Mouse (Mus musculus) erythroblast, embryonic 14.5 days (primary cell): ENCODE data around the gene Rab24. TPM values are rescaled to one million over a fixed set of nuclear protein-coding genes. Genes with fewer than 3 reads are reported as not detected.

Experiments used
- H3K27me3 ChIP-seq: 2 replicates; pipeline ENCODE4 v1.6.1; 2012; ENCODE audit warnings: inconsistent platforms; ENCODE audit not compliant: control insufficient read depth
- H3K36me3 ChIP-seq: 2 replicates; pipeline ENCODE4 v1.6.1; 2012; ENCODE audit warnings: mild to moderate bottlenecking, inconsistent platforms; ENCODE audit not compliant: control insufficient read depth
- H3K4me1 ChIP-seq: 2 replicates; pipeline ENCODE4 v1.6.1; 2012; ENCODE audit warnings: inconsistent platforms; ENCODE audit not compliant: control insufficient read depth
- H3K4me3 ChIP-seq: replicated peaks from 2 replicates; pipeline ENCODE3; 2012; ENCODE audit warnings: moderate library complexity, mild to moderate bottlenecking, inconsistent platforms
- H3K9me3 ChIP-seq: 2 replicates; pipeline ENCODE4 v1.6.1; 2012; ENCODE audit warnings: low read length, inconsistent platforms, mixed read lengths; ENCODE audit not compliant: control insufficient read depth
- GATA1 ChIP-seq: IDR thresholded peaks from 2 replicates; pipeline ENCODE4 v1.6.1; 2012; ENCODE audit warnings: low read length, inconsistent platforms, mixed read lengths
- TAL1 ChIP-seq: IDR thresholded peaks from 3 replicates; pipeline ENCODE4 v1.6.1; 2012; ENCODE audit warnings: low read length, inconsistent platforms, mixed read lengths
- polyA plus RNA-seq: library from polyadenylated mRNA; stranded (reverse); fragments of >175 nt; gene quantifications from 2 replicates; pipeline ENCODE4 v1.2.3, GENCODE M21; 2012

Rab24 gene
- polyA plus RNA-seq, 1 experiment = 11.5 TPM

DNA sequence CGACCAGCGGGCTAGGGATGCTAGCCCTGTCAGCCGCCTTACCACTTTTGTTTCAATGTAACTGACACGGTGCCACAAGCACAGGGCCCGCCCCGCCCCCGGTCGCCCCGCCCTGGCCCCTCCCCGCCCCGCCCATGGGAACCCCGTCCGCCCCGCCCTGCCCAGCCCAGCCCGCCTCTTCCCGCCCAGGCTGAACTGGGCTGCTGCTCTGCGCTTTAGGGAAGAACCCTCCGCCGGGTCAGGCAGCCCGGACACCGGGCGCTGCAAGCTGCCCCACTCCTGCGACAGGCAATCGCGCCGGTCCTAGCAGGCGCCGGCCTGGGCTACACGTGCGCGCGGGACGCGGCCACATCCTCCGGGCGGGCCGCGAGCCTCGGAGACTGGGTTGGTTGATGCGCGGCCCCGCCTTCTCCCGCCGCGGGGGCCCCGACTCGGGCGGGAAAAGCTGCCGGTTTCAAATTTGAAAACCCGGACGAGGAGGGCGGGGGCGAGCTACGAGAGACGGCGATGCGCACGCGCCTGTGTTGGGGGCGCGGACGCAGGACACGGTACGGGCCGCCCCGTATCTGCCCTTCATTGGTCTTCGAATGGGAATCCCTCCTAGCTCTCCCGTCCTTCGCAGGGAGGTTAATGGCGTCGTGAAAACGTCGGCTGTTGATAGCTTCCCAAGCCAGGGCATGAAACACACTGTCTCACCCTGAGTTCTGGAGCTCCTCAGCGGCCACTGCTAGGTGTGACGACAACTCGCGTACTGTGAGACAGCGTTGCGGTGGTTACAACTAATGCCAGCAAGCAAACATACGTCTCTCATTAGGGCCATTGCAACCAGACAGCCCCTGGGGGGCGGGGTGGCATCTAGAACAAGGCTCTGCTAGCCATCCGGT lies 8.2 kb upstream of the Rab24 start, which contains the start of gene Mxd3:
Gene Mxd3, minus strand, starts transcription at position 141 of the 884 bp plus-strand sequence.
- Histone ChIP-seq H3K4me3 (peak within 1 kb of the TSS; percentile 90), H3K9me3 (no peaks in the 10 kb centered on the region), H3K36me3 (peaks cover 44% of the 10 kb centered on the region), H3K4me1 (peaks cover 64% of the 10 kb centered on the region), H3K27me3 (peaks cover 19% of the 10 kb centered on the region)
- TF ChIP-seq TAL1 (no peak), GATA1 (no peak)

DNA sequence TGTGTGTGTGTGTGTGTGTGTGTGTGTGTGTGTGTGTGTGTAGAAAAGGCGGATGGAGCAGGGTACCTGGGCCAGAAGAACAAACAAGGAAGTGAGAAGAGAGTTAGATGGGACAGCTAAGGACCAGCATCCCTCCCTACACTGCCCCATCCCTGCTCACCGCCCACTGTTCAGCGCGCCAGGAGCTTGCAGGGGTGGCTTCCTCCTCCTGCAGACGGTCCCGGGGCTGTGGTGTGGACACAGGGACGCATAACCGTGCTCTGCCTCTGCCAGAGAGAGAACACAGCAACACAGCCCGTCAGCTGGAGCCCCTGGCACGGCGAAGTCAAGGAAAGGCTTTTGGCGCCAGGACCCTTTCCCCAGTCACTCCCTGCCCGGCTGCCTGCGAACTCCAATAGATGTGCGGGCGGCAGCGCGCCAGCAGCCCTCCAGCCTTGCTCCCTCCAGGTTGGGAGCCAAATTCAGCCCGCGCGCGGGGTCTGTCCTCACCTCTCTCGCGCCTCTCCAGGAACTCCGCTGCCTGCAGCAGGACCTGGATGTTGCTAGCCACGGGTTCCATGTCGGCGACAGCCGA lies 7.5 kb upstream of the Rab24 start:
- no peak for TF ChIP-seq GATA1
- no peak for TF ChIP-seq TAL1
- Histone ChIP-seq H3K36me3 (peaks cover 51% of the 10 kb centered on the region), H3K9me3 (no peaks in the 10 kb centered on the region), H3K27me3 (peaks cover 18% of the 10 kb centered on the region), H3K4me1 (peaks cover 69% of the 10 kb centered on the region), H3K4me3 (peak overlapping the region; percentile 90)

GRCm38 (mm10) chr13:55328641-55329040 lies 6.9 kb upstream of the Rab24 start:
- Histone ChIP-seq H3K4me3 (peak overlapping the region; percentile 90), H3K27me3 (peaks cover 14% of the 10 kb centered on the region), H3K4me1 (peaks cover 74% of the 10 kb centered on the region), H3K9me3 (no peaks in the 10 kb centered on the region), H3K36me3 (peaks cover 57% of the 10 kb centered on the region)
- no peak for TF ChIP-seq TAL1
- no peak for TF ChIP-seq GATA1

- H3K4me3 ChIP-seq = peak overlapping the region; percentile 90
- no peaks in the 10 kb centered on the region for H3K9me3 ChIP-seq
- peaks cover 10% of the 10 kb centered on the region for H3K27me3 ChIP-seq
- peaks cover 61% of the 10 kb centered on the region for H3K36me3 ChIP-seq
- H3K4me1 ChIP-seq = peaks cover 79% of the 10 kb centered on the region
- TF ChIP-seq TAL1 = no peak
- no peak for TF ChIP-seq GATA1
Measured at GRCm38 (mm10) chr13:55328171-55328570, 6.4 kb upstream of the Rab24 start.

DNA sequence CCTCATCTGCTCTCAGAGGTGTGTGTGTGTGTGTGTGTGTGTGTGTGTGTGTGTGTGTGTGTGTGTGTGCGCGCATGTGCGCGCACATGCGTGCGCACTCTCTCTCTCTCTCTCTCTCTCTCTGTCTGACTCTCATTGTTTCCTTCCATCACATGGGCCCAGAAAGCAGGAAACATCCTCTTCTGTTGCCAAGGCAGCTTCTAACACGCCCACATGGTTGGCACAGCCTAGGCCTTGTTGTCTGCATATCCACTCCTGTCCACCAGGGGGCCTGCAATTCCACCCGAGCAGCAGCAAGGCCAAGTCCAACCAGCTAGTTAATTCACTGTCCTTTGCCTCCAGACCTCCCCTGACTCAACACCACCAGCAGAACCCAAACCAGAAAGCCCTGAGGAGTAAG lies 5.9 kb upstream of the Rab24 start:
- H3K36me3 ChIP-seq = peaks cover 67% of the 10 kb centered on the region
- no peaks in the 10 kb centered on the region for H3K9me3 ChIP-seq
- TF ChIP-seq GATA1 (no peak), TAL1 (no peak)
- H3K4me1 ChIP-seq = peaks cover 84% of the 10 kb centered on the region
- peaks cover 6% of the 10 kb centered on the region for H3K27me3 ChIP-seq
- H3K4me3 ChIP-seq = peak overlapping the region; percentile 90

DNA sequence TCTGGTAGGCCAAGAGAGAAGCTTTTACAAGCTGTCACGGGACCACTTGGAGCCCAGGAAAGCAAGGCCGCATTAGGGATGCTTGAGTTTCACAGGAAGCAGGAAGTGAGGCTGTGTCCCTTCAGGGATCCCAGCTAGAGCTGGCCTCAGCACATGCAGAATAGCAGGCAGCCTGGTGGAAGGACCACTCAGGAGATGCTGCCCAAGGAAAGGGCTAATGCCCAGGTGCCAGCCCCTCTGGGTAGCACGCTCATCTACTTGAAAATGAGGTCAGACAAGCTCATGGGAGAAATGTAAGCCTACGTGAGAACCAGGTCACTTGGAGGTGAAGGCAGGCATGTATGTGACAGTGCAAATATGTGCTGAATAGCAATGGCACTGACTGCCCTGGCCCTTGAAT lies 5.4 kb upstream of the Rab24 start:
- H3K27me3 ChIP-seq = peaks cover 4% of the 10 kb centered on the region
- TF ChIP-seq TAL1 = no peak
- no peak for TF ChIP-seq GATA1
- H3K9me3 ChIP-seq = no peaks in the 10 kb centered on the region
- peaks cover 88% of the 10 kb centered on the region for H3K4me1 ChIP-seq
- peak overlapping the region; percentile 90 for H3K4me3 ChIP-seq
- peaks cover 68% of the 10 kb centered on the region for H3K36me3 ChIP-seq

DNA sequence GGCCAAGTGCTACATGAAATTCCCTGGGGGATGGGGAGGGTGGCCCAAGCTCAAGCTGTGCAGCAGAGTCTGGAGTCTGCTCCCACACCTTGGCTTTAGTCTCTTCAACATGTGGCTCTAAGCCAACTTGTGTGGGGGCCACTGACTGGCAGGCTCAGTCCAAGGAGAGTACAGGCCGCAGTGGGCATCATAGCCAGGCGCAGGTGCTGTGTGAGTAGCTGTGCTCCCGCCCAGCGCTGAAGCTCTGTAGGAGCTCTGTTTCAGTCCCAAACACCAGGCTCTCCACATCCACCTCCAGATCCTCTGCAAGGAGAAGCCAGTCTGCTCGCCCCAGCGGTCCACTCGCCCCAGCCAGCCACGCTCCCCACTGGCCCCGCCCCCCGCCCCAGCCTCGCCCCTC lies 3.9 kb upstream of the Rab24 start:
- Histone ChIP-seq H3K27me3 (no peaks in the 10 kb centered on the region), H3K36me3 (peaks cover 71% of the 10 kb centered on the region), H3K4me3 (peak overlapping the region; percentile 8), H3K4me1 (peaks cover 86% of the 10 kb centered on the region), H3K9me3 (no peaks in the 10 kb centered on the region)
- TF ChIP-seq TAL1 (no peak), GATA1 (no peak)

DNA sequence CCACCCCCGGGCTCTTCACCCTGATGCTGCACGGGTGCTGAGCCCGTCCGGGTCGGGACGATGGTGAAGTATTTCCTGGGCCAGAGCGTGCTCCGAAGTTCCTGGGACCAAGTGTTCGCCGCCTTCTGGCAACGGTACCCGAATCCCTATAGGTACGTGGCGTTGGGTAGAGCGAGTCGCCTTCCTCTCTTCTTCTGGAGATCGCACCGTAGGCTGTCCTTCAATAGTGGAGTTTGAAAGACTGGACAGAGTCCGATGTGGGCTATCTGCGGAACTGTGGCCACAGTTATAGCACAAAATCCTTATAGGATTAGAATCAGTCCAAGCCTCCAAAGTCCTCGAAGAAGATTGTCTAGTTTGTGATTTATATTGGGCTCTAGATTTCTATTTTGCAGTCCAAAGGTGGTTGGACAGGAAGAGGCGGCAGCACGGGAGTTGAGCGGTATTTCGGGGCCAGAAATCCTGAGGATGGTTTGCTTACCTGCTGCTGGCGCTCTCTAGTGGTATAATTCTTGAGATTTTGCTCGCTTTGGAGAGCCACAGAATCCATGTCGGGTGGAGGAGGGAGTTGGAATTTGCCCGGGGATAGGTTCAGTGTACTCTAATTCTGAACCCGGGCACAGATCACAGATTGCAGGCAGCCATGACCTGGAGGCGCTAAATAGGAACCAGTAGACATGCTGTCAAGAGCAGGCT lies 532 bp upstream of the Rab24 start:
- Histone ChIP-seq H3K4me1 (peaks cover 67% of the 10 kb centered on the region), H3K36me3 (peaks cover 84% of the 10 kb centered on the region)

GRCm38 (mm10) chr13:55319931-55320533 lies 1.7 kb downstream of the Rab24 start, which contains the start of gene Prelid1:
TSS of gene Prelid1 (plus strand) at chr13:55320500.
- no peak for TF ChIP-seq TAL1
- TF ChIP-seq GATA1 = no peak
- Histone ChIP-seq H3K9me3 (no peaks in the 10 kb centered on the region), H3K36me3 (peaks cover 82% of the 10 kb centered on the region), H3K27me3 (no peaks in the 10 kb centered on the region), H3K4me1 (peaks cover 47% of the 10 kb centered on the region), H3K4me3 (peak within 1 kb of the TSS; percentile 88)

More for the DNA sequence above, 532 bp upstream of the Rab24 start:
- no peak for TF ChIP-seq GATA1
- no peak for TF ChIP-seq TAL1
- Histone ChIP-seq H3K4me3 (peak overlapping the region; percentile 88), H3K27me3 (no peaks in the 10 kb centered on the region), H3K9me3 (no peaks in the 10 kb centered on the region)
